Mouse (Mus musculus) ES-Bruce4 (cell line): ENCODE results near the gene Aff3. TPM values are rescaled to one million over a fixed set of nuclear protein-coding genes. Genes with fewer than 3 reads are reported as not detected.
"Not testable (repeated sequence)": the region's sequence is repeated elsewhere in the genome, so short reads cannot be mapped to it uniquely, and the experiment has no call there.

Source experiments
- H3K27ac ChIP-seq: 2 replicates; pipeline ENCODE4 v1.5.1; 2012; ENCODE audit warnings: low read length, inconsistent platforms; ENCODE audit not compliant: insufficient read depth
- H3K27me3 ChIP-seq: 2 replicates; pipeline ENCODE4 v1.6.1; 2012; ENCODE audit warnings: mild to moderate bottlenecking, low read length, inconsistent platforms; ENCODE audit not compliant: control insufficient read depth, poor library complexity, insufficient read depth, severe bottlenecking
- H3K36me3 ChIP-seq: 2 replicates; pipeline ENCODE4 v1.6.1; 2012; ENCODE audit warnings: inconsistent platforms, mild to moderate bottlenecking, low read length, moderate library complexity; ENCODE audit not compliant: control insufficient read depth, poor library complexity, insufficient read depth, severe bottlenecking
- H3K4me1 ChIP-seq: one replicate; pipeline ENCODE4 v1.8.1; 2011; ENCODE audit warnings: low read length; ENCODE audit not compliant: control insufficient read depth, insufficient read depth
- H3K4me3 ChIP-seq: 2 replicates; pipeline ENCODE4 v1.5.1; 2011; ENCODE audit warnings: low read depth, mild to moderate bottlenecking, low read length
- H3K9ac ChIP-seq: 2 replicates; pipeline ENCODE4 v1.6.1; 2012; ENCODE audit warnings: low read depth, mild to moderate bottlenecking, inconsistent platforms; ENCODE audit not compliant: poor library complexity, severe bottlenecking
- H3K9me3 ChIP-seq: replicated peaks from 2 replicates; pipeline ENCODE4 v1.6.1; 2012; ENCODE audit warnings: mild to moderate bottlenecking, low read length, inconsistent platforms; ENCODE audit not compliant: control insufficient read depth, poor library complexity, insufficient read depth, severe bottlenecking
- CTCF ChIP-seq: IDR thresholded peaks from one replicate; pipeline ENCODE4 v1.8.1; 2011; ENCODE audit warnings: low read depth, low read length
- EP300 ChIP-seq: IDR thresholded peaks from 2 replicates; pipeline ENCODE4 v1.6.1; 2011; ENCODE audit warnings: low read depth, low read length; ENCODE audit not compliant: insufficient read depth
- POLR2A ChIP-seq: IDR thresholded peaks from one replicate; pipeline ENCODE4 v1.8.1; 2011; ENCODE audit warnings: low read length; ENCODE audit not compliant: insufficient read depth
- polyA plus RNA-seq: library from polyadenylated mRNA; stranded (reverse); fragments of >200 nt; gene quantifications from 2 replicates; pipeline ENCODE4 v1.2.4, GENCODE M21; 2011; ENCODE audit warnings: low read depth; ENCODE audit not compliant: missing spikeins, insufficient read depth, insufficient read length

Aff3 gene
- polyA plus RNA-seq, 1 experiment: 9.2 TPM

- no peak overlapping the region for H3K27ac ChIP-seq
These were observed 228.0 kb downstream of the Aff3 start for GRCm38 (mm10) chr1:38436471-38437340.

GRCm38 (mm10) chr1:38430311-38430710, 234.4 kb downstream of the Aff3 start:
- not testable (repeated sequence) for H3K9me3 ChIP-seq, H3K4me3 ChIP-seq, H3K27me3 ChIP-seq, H3K27ac ChIP-seq, H3K4me1 ChIP-seq, H3K36me3 ChIP-seq, H3K9ac ChIP-seq

More at GRCm38 (mm10) chr1:38436471-38437340, 228.0 kb downstream of the Aff3 start:
- Histone ChIP-seq H3K27me3 (no peaks in the 10 kb centered on the region), H3K9ac (no peak overlapping the region), H3K36me3 (no peaks in the 10 kb centered on the region), H3K9me3 (0 out of 2 replicates have a peak, but pooled peaks cover 4% of the 10 kb centered on the region), H3K4me3 (no peak overlapping the region), H3K4me1 (no peaks in the 10 kb centered on the region)
- TF ChIP-seq EP300 (no peak), CTCF (no peak), POLR2A (no peak)

- TF ChIP-seq EP300 (no peak), POLR2A (no peak)
- H3K27ac ChIP-seq: no peak overlapping the region
These were observed 235.8 kb downstream of the Aff3 start for GRCm38 (mm10) chr1:38428708-38429683.

GRCm38 (mm10) chr1:38422921-38423320, 241.8 kb downstream of the Aff3 start:
- no peaks in the 10 kb centered on the region for H3K27me3 ChIP-seq
- no peak overlapping the region for H3K27ac ChIP-seq
- H3K9me3 ChIP-seq: no peaks in the 10 kb centered on the region
- H3K9ac ChIP-seq: no peak overlapping the region
- no peaks in the 10 kb centered on the region for H3K4me1 ChIP-seq
- no peaks in the 10 kb centered on the region for H3K36me3 ChIP-seq
- no peak overlapping the region for H3K4me3 ChIP-seq
- no peak for TF ChIP-seq CTCF
- no peak for TF ChIP-seq POLR2A
- no peak for TF ChIP-seq EP300

More at GRCm38 (mm10) chr1:38428708-38429683, 235.8 kb downstream of the Aff3 start:
- H3K9ac ChIP-seq: no peak overlapping the region
- no peak overlapping the region for H3K4me3 ChIP-seq
- no peaks in the 10 kb centered on the region for H3K36me3 ChIP-seq
- H3K27me3 ChIP-seq: no peaks in the 10 kb centered on the region
- H3K4me1 ChIP-seq: no peaks in the 10 kb centered on the region
- H3K9me3 ChIP-seq: 0 out of 2 replicates have a peak, but pooled peaks cover 4% of the 10 kb centered on the region

- Histone ChIP-seq H3K36me3 (no peaks in the 10 kb centered on the region), H3K4me1 (no peaks in the 10 kb centered on the region), H3K27me3 (no peaks in the 10 kb centered on the region), H3K4me3 (no peak overlapping the region), H3K27ac (no peak overlapping the region), H3K9me3 (0 out of 2 replicates have a peak, but pooled peaks cover 2% of the 10 kb centered on the region), H3K9ac (no peak overlapping the region)
- TF ChIP-seq CTCF: no peak
- TF ChIP-seq EP300: no peak
- no peak for TF ChIP-seq POLR2A
These were observed 245.4 kb downstream of the Aff3 start for GRCm38 (mm10) chr1:38419331-38419730.
